Mouse (Mus musculus): ENCODE measurements around the gene Cd59a.

The Cd59a gene

DNA sequence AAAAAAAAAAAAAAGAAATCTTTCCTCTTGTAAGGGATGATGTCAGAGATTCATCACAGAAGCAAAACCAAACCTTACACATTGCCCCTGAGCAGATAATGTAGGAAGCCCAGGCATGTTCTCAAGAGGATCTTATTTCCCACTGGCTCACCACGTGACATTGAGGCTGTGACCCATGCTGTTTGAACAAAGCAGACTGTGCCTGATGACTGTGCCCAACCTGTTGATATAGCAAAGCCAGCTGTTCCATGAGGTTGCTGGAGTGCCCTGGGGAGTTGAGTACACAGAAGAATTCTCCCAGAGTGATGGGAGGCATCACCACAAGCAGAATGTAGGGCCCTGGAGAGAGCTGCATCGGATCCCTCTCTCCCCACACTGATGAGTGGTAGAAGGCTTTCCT lies 40.3 kb downstream of the Cd59a start:
- DNase-seq (ENCODE audit: low read depth, low spot score), result no peak

DNA sequence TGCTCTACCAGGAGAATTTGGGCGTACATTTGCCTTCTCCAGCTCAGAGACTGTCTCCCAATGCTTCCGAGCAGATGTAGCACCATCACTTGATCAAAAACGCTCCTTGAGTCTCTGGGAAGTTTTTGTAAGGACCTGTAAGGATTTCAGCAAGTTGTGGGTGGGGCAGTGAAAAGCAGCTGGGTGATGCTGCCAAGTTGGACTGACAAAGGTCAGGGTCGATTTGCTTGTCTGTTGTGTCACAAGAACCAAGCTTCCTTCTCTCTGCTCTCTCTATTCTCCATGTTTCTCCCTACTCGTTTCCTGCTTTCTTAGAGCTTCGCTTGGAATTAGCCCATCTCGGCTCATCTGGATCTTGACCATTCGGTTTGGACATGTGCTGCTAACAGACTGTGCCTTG lies 46.5 kb downstream of the Cd59a start:
- no peak for DNase-seq (ENCODE audit: low read depth, low spot score)

DNA sequence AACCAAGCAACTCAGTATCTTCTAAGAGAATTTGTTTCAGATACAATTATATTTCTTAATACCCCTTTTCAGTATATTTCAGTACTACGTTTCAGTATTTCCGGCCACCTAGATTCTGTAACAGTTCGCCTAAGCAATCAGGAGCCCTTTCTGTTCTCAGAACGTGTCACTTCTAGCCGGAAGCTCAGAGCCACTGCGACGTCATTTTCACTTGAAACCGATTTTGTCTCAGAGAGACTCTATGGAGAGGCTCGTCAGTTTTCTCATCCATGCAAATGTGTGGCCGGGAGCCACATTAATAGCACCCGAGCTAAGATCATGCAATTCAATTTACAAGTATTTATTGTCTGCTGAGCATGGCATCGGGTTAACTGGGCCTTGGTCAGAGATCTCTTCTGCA lies 48.4 kb downstream of the Cd59a start:
- DNase-seq (ENCODE audit: low read depth, low spot score), result no peak

DNA sequence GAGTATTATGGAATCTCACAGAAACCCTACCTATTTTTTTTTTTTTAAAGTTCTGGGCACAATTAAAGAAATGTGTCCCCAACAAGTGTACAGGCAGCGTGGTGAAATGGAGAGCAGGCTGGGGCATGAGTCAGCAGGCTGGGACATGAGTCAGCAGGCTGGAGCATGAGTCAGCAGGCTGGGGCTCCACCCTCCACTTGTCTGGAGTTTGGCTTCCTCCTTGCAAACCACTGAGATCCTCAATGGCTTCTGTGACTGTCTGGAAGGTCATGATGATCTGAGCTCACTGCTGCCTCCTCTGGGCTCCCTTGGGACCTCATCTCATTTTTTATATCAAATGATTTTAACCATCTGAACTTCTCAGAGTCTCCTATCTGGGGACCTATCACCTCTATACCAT lies 50.4 kb downstream of the Cd59a start:
- DNase-seq (ENCODE audit: low read depth, low spot score), result peak; percentile 95

DNA sequence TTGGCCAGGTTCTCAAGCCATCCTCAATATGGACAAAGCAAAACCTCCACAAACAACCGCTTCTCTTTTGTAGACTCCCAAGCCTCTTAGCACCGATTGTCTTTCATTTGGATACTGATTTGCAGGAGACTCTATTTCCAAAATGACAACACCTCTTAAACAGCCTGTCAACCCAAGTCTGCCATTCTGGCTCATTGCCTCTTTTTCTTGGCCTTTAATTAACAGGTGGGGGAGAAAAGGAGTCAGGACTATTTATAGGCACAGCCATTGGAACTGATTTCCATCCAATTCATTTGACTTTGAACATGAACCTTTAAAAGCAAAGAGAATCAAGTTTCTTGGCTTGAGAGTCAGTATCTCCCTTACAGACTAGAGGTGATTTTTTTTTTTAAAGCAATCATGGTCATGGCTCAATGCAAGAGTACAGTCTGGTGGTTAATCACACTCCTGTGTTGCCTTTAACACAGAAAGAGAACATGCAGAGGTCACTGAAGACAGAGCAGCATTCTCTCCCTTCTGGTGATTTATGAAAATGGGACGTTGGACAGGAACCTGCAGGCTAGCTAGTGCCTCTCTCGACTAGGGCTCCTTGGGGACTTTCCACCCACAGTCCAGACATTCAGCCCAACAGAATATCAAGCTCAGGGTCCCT lies 52.4 kb downstream of the Cd59a start:
- DNase-seq (ENCODE audit: low read depth, low spot score), result no peak

DNA sequence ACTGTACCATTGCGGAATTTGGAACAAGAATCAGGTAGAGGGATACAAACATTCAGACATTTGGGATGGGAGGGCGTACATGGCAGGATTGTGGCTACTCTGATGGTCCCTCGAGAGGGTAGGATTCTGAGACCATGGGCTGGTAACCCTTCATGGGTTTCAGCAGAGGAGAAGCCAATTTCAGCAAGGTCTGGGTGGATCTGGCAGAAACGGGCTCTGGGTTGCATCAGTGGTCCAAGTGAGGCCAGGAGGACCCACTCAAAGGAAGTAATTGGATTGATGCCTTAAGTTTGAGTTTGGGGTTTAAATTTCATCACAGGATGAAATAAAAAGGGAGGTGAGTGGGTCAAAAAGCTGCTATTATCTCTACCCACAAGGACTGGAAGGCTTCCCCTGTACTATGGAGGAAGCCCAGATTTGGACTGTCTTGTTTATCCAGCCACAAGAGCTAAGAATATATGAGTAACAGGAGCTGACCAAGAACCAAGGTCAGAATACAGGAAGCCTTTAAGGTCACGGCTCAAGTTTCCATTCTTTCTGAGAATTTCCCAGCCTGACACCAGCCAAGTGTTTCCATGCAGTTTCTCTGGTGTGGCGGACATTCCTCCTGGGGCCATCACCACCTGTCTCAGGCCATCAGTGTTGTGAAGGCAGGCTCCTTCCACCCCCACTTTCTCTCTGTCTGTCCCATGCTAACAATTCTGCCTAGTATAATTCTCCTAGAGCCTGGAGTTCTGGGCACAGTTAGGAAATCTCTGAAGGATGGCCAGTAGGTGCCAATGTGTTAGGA lies 55.2 kb downstream of the Cd59a start:
- DNase-seq (ENCODE audit: low read depth, low spot score), result no peak

DNA sequence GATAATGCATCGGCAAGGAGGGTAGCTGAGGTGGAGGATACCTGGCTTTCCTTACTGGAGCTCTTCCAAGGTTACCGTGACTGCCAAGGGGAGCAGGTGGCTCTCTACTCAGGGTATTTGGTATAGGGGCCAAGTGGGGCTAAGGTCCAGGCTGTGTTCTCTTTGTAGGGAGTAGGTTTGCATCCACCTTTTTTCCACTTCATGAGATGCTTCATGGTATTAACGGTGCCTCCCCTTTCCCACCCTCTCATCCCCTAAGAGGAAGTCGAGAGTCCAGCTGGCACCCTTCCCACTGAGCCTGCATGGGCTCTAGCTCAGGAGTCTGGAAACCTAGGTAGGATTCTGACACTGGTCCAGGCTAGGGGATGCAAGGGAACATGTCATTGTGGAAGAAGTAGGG lies 57.7 kb downstream of the Cd59a start:
- DNase-seq (ENCODE audit: low read depth, low spot score), result no peak

DNA sequence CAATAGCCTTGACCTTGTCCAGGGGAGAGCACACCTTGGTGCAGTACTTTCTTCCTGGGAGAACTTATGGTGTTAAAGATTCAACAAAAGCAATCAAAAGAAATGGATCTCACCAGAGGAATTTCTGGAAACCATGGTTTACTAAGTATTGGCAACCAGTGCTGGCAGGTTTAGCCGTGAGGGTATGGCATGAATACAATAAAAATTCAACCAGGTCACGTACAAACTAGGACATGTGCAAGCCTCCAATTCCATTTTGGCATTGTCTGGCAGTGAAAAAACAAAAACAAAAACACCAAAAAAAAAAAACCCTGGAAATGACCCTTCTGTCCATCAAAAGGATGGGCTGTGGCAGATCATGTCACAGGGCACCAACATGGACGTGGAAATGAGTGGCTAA lies 58.3 kb downstream of the Cd59a start:
- DNase-seq (ENCODE audit: low read depth, low spot score), result no peak

DNA sequence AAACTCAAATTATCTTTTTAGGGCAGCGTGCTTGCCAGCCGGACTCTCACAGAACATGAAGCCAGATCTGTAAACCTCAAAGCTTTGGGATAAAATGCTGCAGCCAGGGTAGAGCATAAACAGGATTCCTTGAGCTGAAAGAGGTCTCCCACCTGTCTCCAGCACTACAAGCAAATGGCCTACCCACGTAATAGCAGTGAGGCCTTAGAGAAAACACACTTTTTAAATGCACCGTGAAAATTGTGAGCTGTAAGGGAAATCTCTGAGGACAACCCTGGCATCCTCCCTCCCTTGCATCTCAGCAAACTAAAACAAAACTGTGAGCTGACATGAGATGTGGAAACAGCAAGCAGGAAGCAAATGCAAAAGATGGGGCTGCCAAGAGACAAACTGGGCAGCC lies 62.2 kb downstream of the Cd59a start:
- DNase-seq (ENCODE audit: low read depth, low spot score), result no peak

DNA sequence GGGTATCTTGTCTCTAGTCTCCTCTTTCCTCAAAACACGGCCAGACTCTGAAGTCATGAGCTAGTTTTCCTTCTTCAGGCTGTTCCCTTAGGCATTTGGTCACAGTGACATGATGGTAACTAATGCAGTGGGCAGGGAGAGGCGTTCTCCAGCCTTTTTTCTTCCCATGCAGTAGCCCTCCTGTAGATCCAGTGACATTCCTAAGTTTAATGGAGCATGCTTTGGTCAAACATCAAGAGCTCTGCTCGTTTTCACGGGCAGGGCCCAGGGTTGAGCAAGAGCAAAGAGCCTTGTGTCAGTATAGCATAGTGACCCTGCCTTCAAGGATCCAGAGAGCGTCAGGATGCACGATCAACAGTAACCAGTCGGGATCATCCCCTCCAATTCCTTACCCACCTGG lies 67.8 kb downstream of the Cd59a start:
- no peak for DNase-seq (ENCODE audit: low read depth, low spot score)

DNA sequence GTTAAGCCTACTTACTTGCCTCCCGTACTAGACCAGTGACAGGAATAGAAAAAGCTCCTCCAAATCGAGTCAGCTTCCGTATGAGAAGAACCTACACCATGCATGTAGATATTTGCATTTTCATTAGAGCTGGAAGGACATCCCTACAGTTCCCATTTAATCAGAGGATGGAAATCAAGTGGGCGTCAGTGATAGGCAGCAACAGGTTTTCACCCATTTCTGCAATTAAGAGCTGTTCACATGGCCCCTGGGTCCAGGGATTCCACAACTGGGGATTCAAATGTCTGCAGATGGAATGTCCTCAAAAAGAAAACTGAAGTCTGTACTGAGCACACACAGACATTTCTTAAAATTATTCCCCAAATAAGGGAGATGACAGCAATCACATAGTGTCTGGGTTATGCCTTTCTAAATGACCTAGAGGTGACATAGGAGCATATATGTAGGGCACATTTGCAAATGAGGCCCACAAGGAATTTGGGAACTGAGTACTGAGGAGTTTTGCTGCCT lies 68.4 kb downstream of the Cd59a start:
- DNase-seq (ENCODE audit: low read depth, low spot score), result no peak

All from R1 (cell line).